Mouse (Mus musculus) heart, embryonic 14.5 days (tissue): Measurements from ENCODE around the gene Mrps14. TPM values are rescaled to one million over a fixed set of nuclear protein-coding genes. Genes with fewer than 3 reads are reported as not detected.

Experiments used
- ATAC-seq: fragments of 200-750 bp; cut with Nextera tagmentation; 2 replicates; pipeline ENCODE4 v1.8.0; 2017; ENCODE audit warnings: low read depth, moderate TSS enrichment; ENCODE audit not compliant: insufficient number of reproducible peaks, insufficient read depth, low FRiP score
- H3K27ac ChIP-seq, 2 experiments: fragments of 200-500 bp in 1 of 2; fragments of 300-500 bp in 1 of 2; sonication (generic) in 1 of 2; replicated peaks in 1 of 2; 2 replicates each; pipeline ENCODE4 v1.5.1; 2012 to 2014; ENCODE audit warnings: low read depth in 2 of 2, low read length in 2 of 2, control low read depth in 1 of 2, mild to moderate bottlenecking in 1 of 2, mixed read lengths in 1 of 2; ENCODE audit not compliant: control insufficient read depth in 1 of 2, insufficient read depth in 1 of 2
- H3K27me3 ChIP-seq: fragments of 300-500 bp; sonication (generic); 2 replicates; pipeline ENCODE4 v1.6.1; 2014; ENCODE audit warnings: mild to moderate bottlenecking, low read length, control low read depth; ENCODE audit not compliant: control insufficient read depth, insufficient read depth
- H3K36me3 ChIP-seq: fragments of 300-500 bp; sonication (generic); 2 replicates; pipeline ENCODE4 v1.6.1; 2014; ENCODE audit warnings: mild to moderate bottlenecking, control low read depth, low read length, mixed read lengths; ENCODE audit not compliant: control insufficient read depth, insufficient read depth
- H3K4me1 ChIP-seq, 2 experiments: fragments of 200-500 bp in 1 of 2; fragments of 300-500 bp in 1 of 2; sonication (generic) in 1 of 2; 2 replicates each; pipeline ENCODE4 v1.6.1; 2012 to 2014; ENCODE audit warnings: low read length in 2 of 2, control low read depth in 1 of 2, mixed read lengths in 1 of 2; ENCODE audit not compliant: control insufficient read depth in 2 of 2, insufficient read depth in 2 of 2
- H3K4me2 ChIP-seq: fragments of 300-500 bp; sonication (generic); 2 replicates; pipeline ENCODE4 v1.6.1; 2014; ENCODE audit warnings: mild to moderate bottlenecking, low read length
- H3K4me3 ChIP-seq, 2 experiments: fragments of 200-500 bp in 1 of 2; fragments of 300-500 bp in 1 of 2; sonication (generic) in 1 of 2; 2 replicates each; pipeline ENCODE4 v1.5.1; 2012 to 2014; ENCODE audit warnings: low read length in 2 of 2, mild to moderate bottlenecking in 2 of 2, control low read depth in 1 of 2, low read depth in 1 of 2, moderate library complexity in 1 of 2; ENCODE audit not compliant: control insufficient read depth in 1 of 2, insufficient read depth in 1 of 2
- H3K9ac ChIP-seq: fragments of 300-500 bp; sonication (generic); 2 replicates; pipeline ENCODE4 v1.6.1; 2014; ENCODE audit warnings: mild to moderate bottlenecking, low read length
- H3K9me3 ChIP-seq: fragments of 300-500 bp; sonication (generic); 2 replicates; pipeline ENCODE4 v1.6.1; 2016; ENCODE audit warnings: low read length, control low read depth; ENCODE audit not compliant: control insufficient read depth
- WGBS: fragments of 180-500 bp; shearing (Covaris S2); extraction: QIAGEN DNeasy Blood & Tissue Kit; methylation state at CpG from one replicate; pipeline ENCODE4 v1.1.7; 2014; 5-methylcytosine and 5-hydroxymethylcytosine counted together
- polyA plus RNA-seq: library from polyadenylated mRNA; unstranded; fragments of >200 nt; fragmentation: Nextera tagmentation; extraction: Ambion mirVana; gene quantifications from 2 replicates; pipeline ENCODE4 v1.2.1, GENCODE M21; 2014

Mrps14 gene
- polyA plus RNA-seq, 1 experiment from 2014 or later, result 204 TPM

DNA sequence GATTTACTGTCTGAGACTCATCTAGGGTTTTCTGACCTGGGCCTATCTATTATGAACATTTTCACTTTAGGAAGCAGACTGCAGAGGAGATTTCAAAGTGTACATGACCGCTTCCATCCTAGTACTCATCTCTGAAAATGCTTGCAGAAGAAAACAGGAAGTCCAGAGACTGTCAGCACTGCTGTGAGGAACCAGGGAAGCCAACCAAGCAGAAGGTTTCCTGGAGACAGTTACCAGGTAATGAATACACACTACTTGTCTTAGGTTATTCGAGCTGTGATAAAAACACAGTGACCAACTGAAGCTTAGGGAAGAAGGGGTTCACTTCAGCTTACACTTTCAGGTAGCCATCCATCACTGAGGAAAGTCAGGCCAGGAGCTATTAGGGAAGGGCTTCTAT is 50.9 kb downstream of the Mrps14 start:
- no peak overlapping the region for H3K27ac ChIP-seq
- H3K27me3 ChIP-seq, result no peaks in the 10 kb centered on the region
- H3K4me3 ChIP-seq, result no peak overlapping the region
- no peak overlapping the region for H3K9ac ChIP-seq
- no peak for ATAC-seq
- no peaks in the 10 kb centered on the region for H3K36me3 ChIP-seq
- no peaks in the 10 kb centered on the region for H3K9me3 ChIP-seq
- H3K4me1 ChIP-seq, result peaks cover 6 to 16% of the 10 kb centered on the region in 2 experiments
- 68% methylated on average over 2 of the region's 2 CpGs for WGBS
- no peak overlapping the region for H3K4me2 ChIP-seq

DNA sequence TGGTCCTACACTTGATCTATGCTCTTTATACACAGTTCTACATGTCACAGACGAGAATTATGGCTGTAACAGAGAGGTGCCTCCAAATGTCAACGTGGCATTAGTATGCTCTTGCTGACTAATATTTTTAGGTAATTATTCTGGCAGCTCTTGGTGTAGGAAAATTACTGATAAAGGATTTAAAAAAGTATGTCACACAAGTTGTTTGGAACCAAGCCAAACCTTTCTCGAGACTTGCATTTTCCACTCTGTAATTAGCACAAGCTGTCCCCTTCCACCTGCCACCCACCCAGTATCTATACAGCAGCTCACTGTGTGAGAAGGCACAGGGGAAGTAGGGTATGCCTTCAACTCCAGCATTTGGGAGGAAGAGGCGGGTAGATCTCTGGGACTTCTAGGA is 51.8 kb downstream of the Mrps14 start:
- H3K4me2 ChIP-seq, result no peak overlapping the region
- peak overlapping the region in 1 of 2 experiments; percentile 26; a peak in 1 of 4 replicates for H3K27ac ChIP-seq
- no peaks in the 10 kb centered on the region for H3K36me3 ChIP-seq
- H3K4me3 ChIP-seq, result no peak overlapping the region
- H3K9me3 ChIP-seq, result no peaks in the 10 kb centered on the region
- peaks cover 6 to 25% of the 10 kb centered on the region in 2 experiments for H3K4me1 ChIP-seq
- 34% methylated on average over 4 of the region's 4 CpGs for WGBS
- no peaks in the 10 kb centered on the region for H3K27me3 ChIP-seq
- no peak for ATAC-seq
- no peak overlapping the region for H3K9ac ChIP-seq

DNA sequence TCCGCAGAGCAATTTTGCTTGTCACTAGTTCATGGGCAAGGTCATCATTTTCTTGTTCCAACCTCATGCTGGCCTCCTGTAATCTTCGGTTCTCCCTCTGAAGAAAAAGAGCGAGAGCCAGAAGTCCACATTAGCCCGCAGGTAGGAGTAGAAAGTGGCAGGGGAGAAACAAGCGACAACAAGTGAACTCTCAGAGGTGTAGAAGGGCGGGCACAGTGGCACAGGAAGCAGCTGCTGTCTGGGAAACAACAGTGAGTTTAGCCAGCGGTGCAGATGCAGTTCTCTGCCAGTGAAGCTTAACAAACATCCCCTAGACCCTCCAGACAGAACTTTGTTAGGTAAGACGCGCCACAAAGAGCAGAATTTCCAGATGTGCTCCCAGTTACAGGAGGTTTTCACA is 52.5 kb downstream of the Mrps14 start:
- Histone ChIP-seq H3K27ac (no peak overlapping the region), H3K27me3 (no peaks in the 10 kb centered on the region), H3K9ac (no peak overlapping the region), H3K4me1 (peaks cover 6 to 25% of the 10 kb centered on the region in 2 experiments), H3K36me3 (no peaks in the 10 kb centered on the region), H3K4me2 (no peak overlapping the region), H3K9me3 (no peaks in the 10 kb centered on the region), H3K4me3 (no peak overlapping the region)
- no peak for ATAC-seq
- WGBS, result 84% methylated on average over 9 of the region's 9 CpGs

DNA sequence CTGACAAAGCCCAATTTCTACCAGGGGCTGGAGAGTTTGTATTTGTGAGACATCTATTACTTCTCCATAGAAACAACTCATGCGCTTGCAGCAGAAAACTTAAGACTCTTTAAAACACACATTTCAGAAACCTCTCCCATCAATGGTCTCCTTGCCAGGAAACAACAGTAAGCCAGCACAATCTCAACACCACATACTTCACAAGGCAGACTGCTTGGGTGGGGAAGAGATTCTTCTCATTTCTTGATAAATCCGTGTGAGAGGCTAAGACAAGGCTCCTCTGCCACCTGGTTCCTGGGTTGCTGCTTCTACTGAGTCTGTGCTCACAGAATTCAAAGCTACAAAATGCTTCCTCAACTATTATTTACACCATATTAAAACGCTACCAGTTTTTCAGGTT is 54.8 kb downstream of the Mrps14 start:
- Histone ChIP-seq H3K4me3 (no peak overlapping the region), H3K4me2 (no peak overlapping the region), H3K4me1 (peaks cover 6 to 25% of the 10 kb centered on the region in 2 experiments), H3K27ac (no peak overlapping the region), H3K36me3 (no peaks in the 10 kb centered on the region), H3K9ac (no peak overlapping the region), H3K27me3 (no peaks in the 10 kb centered on the region), H3K9me3 (no peaks in the 10 kb centered on the region)
- ATAC-seq, result no peak
- 54% methylated on average over 3 of the region's 3 CpGs for WGBS

DNA sequence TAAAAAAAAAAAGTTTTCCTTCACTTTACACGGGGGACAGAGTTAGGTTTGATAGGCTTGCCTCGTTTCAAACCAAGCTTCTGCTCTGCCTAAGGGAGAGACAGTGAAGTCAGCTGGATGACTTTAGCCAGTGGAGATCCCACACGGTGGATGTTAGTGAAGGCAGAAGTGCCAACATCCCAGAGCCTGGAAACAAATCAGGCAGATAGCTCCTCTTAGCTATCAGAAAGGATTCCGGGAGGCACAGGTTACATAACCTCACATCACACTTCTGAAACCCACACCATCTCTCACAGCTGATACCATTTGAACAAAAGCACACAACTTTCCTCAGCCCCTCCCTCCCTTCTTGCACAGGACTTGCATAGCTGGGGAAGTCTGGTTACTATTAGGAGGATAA is 55.8 kb downstream of the Mrps14 start:
- Histone ChIP-seq H3K27ac (0 out of 4 replicates have a peak overlapping the region, but pooled peaks of 1 of the 2 experiments have one; percentile 22), H3K36me3 (0 out of 2 replicates have a peak, but pooled peaks cover 2% of the 10 kb centered on the region), H3K4me2 (no peak overlapping the region), H3K4me3 (no peak overlapping the region), H3K4me1 (peaks cover 6 to 25% of the 10 kb centered on the region in 2 experiments), H3K27me3 (no peaks in the 10 kb centered on the region), H3K9ac (no peak overlapping the region), H3K9me3 (no peaks in the 10 kb centered on the region)
- WGBS, result 27% methylated on average over 4 of the region's 4 CpGs
- no peak for ATAC-seq

DNA sequence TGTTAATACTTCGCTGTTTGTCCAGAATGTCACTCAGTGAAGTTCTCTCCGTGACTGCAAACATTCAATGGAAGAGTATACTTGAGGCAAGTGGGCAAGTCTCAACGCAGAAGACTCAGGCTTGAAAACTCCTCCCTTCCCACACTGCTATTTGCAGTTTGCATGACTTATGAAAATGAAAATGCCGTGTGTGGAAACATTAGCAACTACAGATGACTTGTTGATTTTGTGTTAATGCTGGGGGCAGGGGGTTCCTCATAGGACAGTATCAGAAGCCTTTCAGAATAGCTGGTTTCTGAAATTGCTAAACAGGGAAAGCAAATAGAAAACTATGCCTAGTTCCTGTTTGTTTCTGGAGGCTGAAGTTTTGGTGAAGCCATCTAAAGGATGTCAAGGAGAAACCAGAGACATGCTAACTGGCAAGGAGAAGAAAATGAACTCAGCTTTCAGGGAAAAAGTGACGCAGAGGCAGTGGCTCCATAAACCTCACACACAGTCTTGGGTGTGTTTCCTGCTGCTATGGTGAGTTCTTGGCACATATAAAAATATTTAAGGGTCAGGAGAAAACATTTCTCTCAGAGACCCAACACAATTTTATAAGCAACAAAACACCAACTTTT is 56.5 kb downstream of the Mrps14 start:
- H3K36me3 ChIP-seq, result 0 out of 2 replicates have a peak, but pooled peaks cover 6% of the 10 kb centered on the region
- H3K9me3 ChIP-seq, result no peaks in the 10 kb centered on the region
- ATAC-seq, result no peak
- H3K4me3 ChIP-seq, result no peak overlapping the region
- no peak overlapping the region for H3K9ac ChIP-seq
- 67% methylated on average over 5 of the region's 5 CpGs for WGBS
- H3K4me1 ChIP-seq, result peaks cover 6 to 25% of the 10 kb centered on the region in 2 experiments
- H3K4me2 ChIP-seq, result no peak overlapping the region
- no peak overlapping the region for H3K27ac ChIP-seq
- H3K27me3 ChIP-seq, result no peaks in the 10 kb centered on the region

Other genes with a start within 250 kb of the Mrps14 start
- 19.1 and 20.9 TPM in 2 replicates for gene 4930523C07Rik, start 150.8 kb upstream of the Mrps14 start, polyA plus RNA-seq
- 0.03 and 0.04 TPM in 2 replicates for gene Tnn, start 41.6 kb upstream of the Mrps14 start, polyA plus RNA-seq
- gene Cacybp, start 17.7 kb downstream of the Mrps14 start, polyA plus RNA-seq, result 144 and 148 TPM in 2 replicates